Mouse (Mus musculus): ENCODE measurements around the gene Ppm1n.

Gene Ppm1n

DNA sequence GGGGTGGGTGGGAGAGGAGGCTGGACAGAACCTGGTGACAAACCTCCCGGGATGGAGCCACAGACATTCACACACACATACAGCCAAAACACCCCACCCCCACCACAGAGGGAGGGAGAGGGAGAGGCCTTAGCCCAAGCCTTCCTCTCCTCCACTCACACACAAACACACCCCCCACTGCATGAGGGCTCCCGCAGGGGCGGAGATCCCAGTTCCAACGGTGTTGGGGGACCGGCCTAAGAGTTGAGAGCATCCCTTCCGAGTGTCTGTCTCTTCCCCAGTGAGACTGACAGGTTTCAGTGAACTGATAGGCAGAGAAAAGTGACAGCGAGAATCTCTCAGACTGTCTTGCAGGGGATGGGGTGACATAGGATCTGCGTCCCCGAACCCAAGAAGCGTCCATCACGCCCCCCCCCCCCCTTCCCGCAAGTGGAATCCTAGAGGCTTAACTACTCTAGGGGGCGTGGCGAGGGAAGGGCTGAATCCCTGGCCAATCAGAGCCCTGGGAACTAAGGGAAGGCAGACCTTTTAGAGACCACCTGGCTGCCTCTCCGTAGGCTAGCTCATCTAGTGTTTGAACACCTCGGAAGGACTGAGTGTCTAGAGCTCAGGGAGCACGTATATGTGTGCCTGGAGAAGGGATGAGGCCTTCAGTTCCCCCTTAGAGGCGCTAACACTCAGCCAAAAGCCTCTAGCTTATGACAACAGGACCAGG, 28.0 kb upstream of the Ppm1n start:
- peak; percentile 97 for DNase-seq (ENCODE audit: low read depth, low spot score)

DNA sequence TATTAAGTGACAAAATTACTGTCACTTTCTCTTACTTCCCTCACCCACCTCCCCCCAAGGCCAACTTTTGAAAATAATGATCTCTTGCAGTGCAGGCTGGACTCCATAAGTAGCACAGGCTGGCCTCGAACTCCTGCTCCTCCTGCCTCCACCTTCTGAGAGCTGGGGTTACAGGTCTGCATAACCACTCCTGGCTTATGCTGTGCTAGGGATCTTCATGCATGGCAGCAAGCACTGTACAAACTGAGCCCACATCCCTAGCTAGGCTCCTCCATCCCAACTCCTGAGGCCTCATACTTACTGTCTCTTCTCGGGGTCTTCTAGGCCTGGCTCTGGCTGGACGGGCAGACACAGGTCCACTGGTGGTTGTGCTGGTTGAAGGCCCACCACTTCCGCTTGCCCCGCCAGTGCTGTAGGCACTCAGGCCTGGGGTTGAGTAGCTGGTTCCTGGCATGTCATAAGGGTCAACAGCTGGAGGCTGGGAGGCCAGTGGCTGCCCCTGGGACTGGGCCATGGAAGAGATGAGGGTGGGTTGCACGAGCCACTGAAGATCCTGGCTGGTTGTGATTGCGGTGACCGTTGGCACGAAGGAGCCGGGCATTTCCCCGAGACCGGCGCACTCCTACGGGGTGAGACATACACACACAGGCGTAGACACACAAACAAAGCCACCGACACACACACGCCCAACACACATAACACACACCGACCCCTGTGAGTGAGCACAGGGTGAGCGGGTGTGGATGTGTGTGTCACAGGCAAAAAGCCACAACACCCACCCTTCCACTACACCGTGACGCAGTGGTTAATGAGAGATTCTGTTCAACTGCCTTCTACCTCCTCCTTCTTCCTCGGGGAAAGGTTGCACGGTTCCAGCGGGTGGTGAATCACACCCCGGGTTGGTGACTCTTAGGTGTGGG, 27.2 kb upstream of the Ppm1n start:
- no peak for DNase-seq (ENCODE audit: low read depth, low spot score)

DNA sequence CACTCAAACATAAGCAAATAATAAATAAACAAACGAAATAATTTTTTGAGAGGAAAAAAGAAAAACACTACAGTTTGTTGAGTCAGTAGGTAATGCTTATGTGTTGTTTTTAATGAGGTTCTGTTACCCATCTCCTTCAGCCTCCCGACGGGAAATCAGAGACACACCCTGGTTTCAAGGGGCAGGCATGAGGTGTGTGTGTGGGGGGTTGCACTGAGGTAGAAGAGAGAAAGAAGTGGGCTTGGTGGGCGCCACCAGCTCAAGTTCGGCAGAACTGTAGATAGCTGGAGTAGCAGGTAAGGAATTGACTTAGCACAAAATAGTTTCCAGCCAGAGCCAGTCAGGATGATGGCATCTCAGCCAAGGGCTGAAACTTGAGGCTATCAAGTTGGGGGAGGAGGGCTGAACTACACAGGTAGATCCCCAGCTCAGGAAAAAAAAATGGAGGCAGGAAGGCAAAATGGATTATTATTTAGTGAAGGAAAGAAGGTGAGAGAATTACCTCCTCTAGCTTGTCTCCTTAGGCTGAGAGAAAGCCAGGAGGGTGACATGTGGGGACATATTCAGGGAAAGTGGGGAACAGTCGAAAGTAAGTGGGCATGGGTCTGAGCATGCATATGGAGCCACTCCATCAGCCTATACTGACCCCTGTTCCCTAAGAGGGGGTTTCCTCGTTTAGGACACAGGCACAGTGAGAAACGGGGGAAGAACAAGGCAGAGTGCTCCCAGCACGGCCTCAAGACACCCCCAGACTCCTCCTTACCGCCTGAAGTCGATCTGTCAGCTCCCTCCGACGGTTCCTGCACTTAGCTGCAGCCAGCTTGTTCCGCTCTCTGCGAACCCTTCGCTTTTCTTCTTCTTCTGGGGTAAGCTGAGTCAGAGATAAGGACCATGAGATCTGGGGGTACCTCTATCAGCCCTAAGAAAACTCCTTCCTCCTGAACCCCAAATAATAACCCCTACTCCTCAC, 26.2 kb upstream of the Ppm1n start:
- no peak for DNase-seq (ENCODE audit: low read depth, low spot score)

DNA sequence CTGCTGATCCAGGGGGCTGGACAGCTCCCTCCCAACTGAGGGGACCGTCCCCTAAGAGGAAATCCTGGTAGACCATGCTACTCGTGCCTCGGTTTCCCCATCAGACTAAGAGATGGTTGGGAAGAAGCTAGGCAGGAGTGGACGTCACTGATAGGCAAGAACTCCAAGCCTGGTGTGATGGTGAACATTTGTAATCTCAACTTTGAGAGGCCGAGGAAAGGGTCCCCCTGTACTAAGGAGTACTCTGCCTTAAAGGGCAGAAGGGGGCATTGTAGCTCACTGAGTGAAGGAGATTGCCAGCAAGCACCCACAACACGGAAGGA, 25.5 kb upstream of the Ppm1n start:
- DNase-seq (ENCODE audit: low read depth, low spot score), result no peak

DNA sequence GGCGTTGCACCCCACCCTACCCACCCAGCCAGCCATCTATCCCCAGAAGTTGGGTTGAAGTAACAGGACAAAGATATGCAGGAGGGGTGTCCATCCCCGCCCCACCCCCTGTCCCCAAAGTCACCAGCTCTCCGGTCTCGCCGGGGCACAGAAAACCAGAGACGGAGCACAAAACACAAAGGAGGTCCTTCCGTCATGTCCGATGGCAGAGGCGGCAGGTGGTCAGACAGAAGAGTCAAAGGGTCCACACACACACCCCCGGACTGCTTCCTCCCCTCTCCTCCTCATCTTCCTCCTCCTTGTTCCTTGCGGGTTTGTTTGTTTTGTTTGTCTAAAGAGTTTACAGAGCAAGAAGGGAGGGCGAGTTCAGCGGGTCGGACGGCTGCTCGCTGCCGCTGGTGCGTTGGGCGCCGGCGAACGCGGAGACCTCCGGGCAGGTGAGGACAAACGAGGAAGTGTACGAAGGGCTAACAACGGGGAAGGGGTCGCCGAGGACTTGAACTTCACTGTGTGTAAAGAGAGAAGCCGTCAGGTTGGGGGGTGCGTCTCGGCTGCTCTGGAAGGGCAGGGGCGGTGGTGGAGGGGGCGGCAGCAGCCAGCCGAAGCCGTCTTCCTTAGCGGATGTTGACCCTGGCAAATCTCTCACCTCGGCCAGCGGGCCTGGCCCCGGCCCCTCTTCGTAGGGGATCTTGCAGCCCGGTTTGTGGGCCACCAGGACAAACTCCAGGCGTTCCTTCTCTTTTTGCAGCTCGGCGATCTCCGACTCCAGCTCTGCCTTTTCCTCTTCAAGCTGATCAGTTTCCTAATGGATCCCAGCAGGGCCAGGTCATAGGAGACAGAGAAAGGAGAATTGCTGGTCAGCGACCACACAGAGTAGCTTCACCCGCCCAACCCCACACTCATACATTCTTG, 24.9 kb upstream of the Ppm1n start:
- DNase-seq (ENCODE audit: low read depth, low spot score), result no peak

DNA sequence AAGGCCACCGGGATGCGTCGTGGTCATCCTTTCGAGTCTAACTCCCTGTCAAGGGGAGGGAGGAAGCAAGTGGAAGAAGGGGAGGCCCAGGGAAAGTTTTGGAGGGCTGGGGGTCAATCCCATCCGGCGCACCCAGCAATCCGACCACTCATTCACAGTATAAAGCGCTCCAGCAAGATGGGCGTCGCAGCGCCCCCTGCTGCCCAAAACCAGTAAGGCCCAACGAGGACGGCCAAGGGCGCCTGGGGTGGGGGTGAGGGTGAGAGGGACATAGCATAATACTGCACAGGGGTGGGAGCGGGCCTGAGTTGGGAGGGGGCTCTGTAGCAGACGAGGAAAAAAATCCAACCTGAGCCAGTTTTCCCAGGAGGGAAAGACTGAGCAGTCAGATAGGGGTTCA, 23.9 kb upstream of the Ppm1n start:
- DNase-seq (ENCODE audit: low read depth, low spot score), result peak; percentile 81

DNA sequence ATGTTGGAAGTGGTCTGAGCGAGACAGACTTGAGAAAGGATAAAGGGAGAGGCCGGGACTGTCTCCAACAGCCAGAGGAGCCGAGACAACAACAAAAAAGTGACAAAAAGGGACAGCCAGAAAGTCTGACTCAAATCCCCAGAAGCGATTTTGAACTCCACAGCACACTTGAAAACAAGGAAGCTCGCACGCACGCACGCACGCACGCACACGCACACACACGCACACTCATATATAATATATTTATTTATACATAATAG, 23.1 kb upstream of the Ppm1n start:
- no peak for DNase-seq (ENCODE audit: low read depth, low spot score)

DNA sequence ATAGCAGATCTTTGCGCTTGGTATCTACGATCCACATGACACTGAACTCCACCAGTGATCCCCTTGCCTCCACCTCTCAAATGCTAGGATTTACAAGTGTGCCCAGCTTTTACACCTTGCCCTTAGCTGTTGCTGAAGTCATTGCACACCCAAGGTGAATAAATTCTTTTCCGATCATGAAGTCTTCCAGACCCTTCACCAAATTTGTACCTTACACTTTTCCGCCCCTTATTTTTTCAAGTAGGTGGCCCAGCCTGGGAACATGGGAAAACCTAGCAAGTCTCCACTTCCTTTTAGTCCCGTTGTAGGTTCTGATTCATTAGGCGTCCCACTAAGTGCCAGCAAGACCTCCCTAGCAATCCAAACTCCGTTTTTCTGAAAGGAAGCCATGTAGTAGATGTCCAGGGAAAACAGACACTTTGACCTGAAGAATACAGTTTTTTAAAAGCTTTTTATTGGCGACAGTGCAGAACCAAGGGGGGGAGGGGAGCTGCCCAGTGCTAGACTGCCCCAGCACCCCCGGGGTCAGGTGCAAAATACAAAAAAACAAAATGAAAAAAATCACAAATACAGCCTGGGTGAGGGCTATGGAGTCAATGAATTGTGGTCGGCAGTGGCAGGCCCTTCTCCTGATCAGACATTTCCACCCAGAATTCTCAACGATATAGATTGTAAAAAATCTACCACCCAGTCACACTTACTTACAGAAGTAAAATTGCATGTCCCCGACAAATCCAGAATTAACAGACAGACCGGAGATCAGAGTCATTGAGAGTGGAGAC, 22.6 kb upstream of the Ppm1n start:
- DNase-seq (ENCODE audit: low read depth, low spot score), result no peak

DNA sequence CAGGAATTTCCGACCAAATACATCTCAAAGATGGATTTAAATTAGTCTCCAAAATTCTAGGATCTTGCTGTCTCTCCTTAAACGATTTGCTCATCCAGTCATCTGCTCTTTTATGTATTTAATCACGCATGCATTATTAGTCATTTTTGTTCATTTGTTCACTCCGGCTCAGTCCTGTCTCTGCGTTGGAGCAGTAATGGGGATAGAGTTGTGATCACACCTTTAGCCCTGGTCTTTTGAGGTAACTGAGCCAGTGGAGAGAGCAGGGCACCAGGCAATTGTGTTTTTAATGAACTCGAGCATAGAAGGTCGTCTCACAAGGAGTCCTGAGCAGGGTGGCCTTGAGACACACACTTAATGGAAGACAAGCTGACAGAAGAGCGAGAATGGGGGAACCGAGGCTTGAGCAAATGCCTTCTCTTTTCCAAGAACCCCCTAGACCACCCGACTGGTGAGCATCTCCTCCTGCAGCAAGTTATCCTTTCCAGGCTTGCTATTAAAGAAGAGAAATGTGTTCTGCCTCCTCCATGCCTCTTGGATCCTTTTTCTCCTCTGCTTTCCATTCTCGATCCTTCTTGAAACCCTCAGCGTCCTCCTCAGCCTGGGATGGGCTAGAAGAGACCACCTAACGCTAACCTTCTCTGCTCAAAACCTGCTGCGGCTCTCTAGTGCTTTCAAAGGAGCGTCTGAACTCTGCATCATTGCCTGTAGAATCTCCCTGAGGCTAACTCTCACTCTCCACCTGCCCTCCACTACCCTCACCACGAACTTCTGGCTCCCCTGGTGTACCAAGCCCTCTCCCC, 21.8 kb upstream of the Ppm1n start:
- DNase-seq (ENCODE audit: low read depth, low spot score), result no peak

DNA sequence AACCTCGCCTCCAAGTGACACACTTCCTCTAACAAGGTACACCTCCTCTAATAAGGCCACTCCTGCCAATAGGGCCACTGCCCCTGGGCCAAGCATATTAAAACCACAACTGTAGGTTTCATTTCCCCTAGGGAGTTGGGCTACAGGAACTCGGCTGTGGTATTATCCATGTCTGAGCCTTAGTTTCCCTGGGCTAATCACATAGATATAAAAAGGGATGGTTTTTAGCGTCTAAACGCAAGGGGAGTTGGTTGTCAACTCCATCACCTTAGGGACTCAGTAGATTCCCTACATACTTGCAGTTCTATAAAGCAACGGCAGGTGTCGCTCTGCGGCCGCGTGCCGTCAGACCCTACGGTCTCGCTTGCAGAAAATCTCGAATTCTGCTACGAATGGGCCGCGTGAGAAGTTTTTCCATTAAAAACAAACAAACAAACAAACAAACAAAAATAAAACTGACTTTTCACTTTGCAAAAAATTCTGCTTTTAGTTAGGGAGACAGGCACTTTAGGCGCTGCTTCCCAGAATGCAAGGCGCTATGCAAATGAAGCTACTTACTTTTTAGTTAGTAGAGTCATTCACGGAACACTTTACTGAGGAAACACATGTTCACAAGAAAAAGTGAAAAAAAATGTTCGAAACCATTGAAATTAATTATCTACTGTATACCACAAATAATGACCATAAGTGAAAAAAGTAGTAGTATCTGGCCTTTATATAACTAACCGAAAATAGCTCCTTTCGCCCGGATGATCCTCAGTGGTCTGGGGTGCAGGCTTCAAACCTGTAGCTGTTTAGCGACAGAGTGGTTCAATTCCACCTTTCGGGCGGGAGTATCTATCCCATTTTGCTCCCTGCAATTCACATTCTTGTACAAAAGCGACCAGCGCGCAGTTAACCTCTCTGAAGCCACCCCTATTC, 20.9 kb upstream of the Ppm1n start:
- peak; percentile 78 for DNase-seq (ENCODE audit: low read depth, low spot score)

DNA sequence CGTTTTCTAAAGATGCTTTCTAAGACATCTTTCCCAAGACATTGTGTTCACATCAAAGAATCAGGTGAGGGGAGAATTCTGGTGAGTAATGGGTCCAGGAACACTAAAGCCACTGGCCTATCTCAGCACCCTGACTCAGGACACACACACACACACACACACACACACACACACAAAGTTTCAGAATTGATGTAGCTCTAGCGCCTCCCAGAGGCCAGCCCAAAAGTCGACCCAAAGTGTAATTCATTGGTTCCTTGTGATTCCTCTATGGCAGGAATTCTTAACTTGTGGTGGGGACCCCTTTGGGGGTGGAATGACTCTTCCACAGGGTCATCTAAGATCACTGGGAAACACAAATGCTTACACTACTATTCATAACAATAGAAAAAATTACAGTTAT, 19.3 kb upstream of the Ppm1n start:
- DNase-seq (ENCODE audit: low read depth, low spot score), result peak; percentile 63

DNA sequence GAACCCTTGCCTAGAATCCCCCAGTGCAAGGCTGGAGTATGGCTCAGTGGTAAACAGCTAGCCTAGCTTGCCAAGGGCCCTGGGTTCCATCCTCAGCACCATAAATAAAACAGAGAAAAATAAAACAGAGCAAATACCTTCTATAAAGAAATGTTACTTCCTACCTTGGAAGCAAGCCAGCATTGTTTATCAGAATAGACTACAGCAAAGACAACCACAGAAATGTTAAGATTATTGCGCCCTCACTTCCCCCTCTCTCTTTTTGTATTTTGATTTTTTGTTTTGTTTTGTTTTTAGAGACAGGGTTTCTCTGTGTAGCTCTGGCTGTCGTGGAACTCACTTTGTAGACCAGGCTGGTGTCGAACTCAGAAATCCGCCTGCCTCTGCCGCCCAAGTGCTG, 17.9 kb upstream of the Ppm1n start:
- DNase-seq (ENCODE audit: low read depth, low spot score), result no peak

DNA sequence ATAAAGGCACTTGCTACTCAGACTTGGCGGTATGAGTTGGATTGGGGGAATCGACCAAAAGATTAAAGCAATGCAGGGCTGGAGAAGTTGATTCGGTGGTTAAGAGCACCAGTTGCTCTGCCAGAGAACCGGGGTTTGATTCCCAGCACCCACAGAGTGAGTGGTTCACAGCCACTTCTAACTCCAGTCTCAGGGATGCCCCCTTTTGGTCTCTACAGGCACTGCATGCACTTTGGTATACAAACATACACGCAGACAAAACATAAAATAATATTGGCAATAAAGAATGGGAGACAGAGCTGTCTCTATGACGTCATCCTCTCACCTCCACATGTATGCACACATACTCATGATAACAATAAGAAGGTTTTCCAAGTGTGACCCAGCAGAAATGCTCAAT, 17.2 kb upstream of the Ppm1n start:
- DNase-seq (ENCODE audit: low read depth, low spot score), result peak; percentile 75

DNA sequence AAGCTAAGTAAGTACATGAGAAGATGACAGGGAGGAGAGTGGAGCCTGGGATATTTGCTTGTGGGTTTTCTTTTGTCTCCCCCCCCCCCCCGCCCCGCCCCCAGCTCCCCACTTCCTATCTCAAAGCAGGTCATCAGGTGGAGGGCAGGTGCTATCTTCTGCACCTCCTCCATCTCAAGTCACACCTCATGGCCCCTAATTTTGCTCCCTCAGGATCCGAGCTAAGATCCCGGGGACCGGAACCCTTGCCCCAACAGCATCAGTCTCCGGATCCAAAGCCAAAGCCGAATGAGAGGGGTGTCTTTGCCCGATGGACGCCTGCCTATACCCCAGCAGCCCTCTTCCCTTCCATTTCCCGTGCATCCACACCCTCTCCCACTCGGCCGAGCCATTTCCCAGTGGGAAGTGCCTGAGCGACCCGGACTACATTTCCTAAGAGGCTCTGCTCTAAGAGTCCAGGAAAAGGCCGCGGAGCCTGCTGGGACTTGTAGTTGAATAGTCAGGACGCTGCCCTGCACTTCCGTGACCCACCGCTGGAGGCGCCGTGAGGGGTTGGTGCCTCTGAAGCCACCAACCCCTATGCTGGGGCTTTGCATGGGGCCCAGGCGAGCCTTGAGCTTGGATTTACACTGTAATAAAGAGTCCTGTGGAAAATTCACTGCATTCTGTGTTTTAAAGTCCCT, 15.8 kb upstream of the Ppm1n start:
- peak; percentile 96 for DNase-seq (ENCODE audit: low read depth, low spot score)

DNA sequence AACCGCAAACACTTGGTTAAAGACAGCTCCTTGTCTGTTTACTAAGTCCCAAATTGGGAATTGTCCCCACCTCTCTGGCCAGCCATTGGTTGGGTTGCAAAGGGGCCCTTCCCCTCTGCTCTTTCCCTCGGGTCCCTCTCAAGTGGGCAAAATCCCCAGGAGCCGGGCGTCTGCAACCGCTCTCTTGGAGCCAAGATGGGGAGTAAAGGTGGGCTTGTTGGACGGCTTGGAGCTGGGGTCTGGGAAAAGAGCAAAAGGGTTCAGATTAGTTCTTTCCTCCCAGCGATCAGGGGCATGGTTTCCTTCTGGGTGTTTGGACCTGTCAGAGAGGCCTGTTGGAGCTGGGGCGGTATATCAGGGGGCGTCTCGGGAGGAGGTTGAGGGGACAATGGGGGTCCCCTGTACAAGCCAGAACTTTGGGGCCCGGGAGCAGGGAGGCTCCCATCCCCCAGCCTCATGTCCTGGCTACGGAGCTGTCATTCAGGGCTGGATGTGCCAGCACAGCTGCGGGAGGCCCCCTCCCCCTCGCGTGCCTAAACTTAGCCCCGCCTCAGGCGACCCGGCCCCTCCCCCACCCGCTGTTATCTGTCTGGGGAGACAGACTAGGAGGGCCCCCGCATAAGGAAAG, 11.2 kb upstream of the Ppm1n start:
- peak; percentile 68 for DNase-seq (ENCODE audit: low read depth, low spot score)

DNA sequence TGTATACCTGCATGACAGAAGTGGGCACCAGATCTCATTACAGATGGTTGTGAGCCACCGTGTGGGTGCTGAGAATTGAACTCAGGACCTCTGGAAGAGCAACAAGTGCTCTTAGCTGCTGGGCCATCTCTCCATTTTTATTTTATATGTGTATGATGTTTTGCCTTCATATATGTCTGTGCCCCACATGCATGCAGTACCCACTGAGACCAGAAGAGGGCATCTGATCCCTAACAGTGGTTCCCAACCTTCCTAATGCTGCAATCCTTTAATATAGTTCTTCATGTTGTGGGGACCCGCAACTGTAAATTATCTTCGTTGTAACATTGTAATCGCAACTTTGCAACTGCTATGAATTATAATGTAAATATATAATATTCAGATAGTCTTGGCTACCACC, 4.9 kb upstream of the Ppm1n start:
- peak; percentile 78 for DNase-seq (ENCODE audit: low read depth, low spot score)

DNA sequence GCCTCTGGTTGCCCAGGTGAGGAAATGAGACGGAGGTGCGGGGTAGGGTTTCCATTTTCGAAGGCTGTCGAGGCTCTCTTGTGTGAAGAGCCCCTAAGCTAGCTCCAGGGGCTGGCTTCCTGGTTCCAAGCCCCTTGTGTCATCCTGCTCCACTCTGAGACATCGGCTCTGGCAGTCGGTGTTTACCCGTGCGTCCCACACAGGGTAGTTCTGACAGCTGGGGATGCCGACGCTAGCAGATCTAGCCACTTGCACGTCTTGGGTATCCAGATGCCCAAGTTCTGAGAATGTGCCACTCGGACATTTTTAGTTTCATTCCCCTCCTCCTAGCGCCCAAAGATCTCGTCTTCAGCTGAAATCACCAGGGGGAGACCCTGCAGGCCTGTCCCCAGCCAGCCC, 3.5 kb upstream of the Ppm1n start:
- DNase-seq (ENCODE audit: low read depth, low spot score), result no peak

Data from R1 (cell line).